Mouse (Mus musculus) spleen, adult 2 months (tissue): ENCODE measurements around the gene Fbxo42. TPM values are rescaled to one million over a fixed set of nuclear protein-coding genes. Genes with fewer than 3 reads are reported as not detected.

ENCODE experiments used
- DNase-seq, 2 experiments: peaks; one replicate each; pipeline versions ENCODE4 v3.0.0 to v3.0.0-alpha.2; 2012 to 2021; ENCODE audit warnings: low spot score in 2 of 2, low read depth in 1 of 2
- H3K27ac ChIP-seq: fragments of 200-500 bp; 2 replicates; pipeline ENCODE4 v1.5.1; 2012; ENCODE audit warnings: low read length, inconsistent platforms; ENCODE audit not compliant: insufficient read depth
- H3K27me3 ChIP-seq: fragments of 200-500 bp; 2 replicates; pipeline ENCODE4 v1.6.1; 2012; ENCODE audit warnings: mild to moderate bottlenecking, moderate library complexity, low read length, inconsistent platforms; ENCODE audit not compliant: control insufficient read depth, insufficient read depth
- H3K36me3 ChIP-seq: fragments of 200-500 bp; 2 replicates; pipeline ENCODE4 v1.6.1; 2012; ENCODE audit warnings: mild to moderate bottlenecking, low read length, inconsistent platforms; ENCODE audit not compliant: control insufficient read depth, insufficient read depth
- H3K4me1 ChIP-seq: fragments of 200-500 bp; 2 replicates; pipeline ENCODE4 v1.6.1; 2011; ENCODE audit warnings: inconsistent platforms; ENCODE audit not compliant: control insufficient read depth, insufficient read depth, insufficient read length
- H3K4me3 ChIP-seq: fragments of 200-500 bp; 2 replicates; pipeline ENCODE4 v1.5.1; 2011; ENCODE audit warnings: mild to moderate bottlenecking, inconsistent platforms; ENCODE audit not compliant: insufficient read depth, insufficient read length; ENCODE audit errors: extremely low read depth
- CTCF ChIP-seq: fragments of 200-500 bp; IDR thresholded peaks from 2 replicates; pipeline ENCODE4 v1.5.1; 2011; ENCODE audit warnings: mild to moderate bottlenecking, inconsistent platforms; ENCODE audit not compliant: insufficient read depth, insufficient read length, insufficient replicate concordance; ENCODE audit errors: extremely low read depth
- POLR2A ChIP-seq: fragments of 200-500 bp; IDR thresholded peaks from 2 replicates; pipeline ENCODE4 v1.6.1; 2011; ENCODE audit warnings: low read depth, low read length, inconsistent platforms
- WGBS: fragments of 180-500 bp; shearing (Covaris S2); methylation state at CpG from one replicate; pipeline ENCODE4 v1.1.7; 2018; 5-methylcytosine and 5-hydroxymethylcytosine counted together
- polyA plus RNA-seq: library from polyadenylated mRNA; depleted of rRNA; stranded (reverse); fragments of >200 nt; gene quantifications from 2 replicates; pipeline ENCODE4 v1.2.3, GENCODE M21; 2012

Gene Fbxo42
- polyA plus RNA-seq, 1 experiment, result 13.7 TPM

- no peak overlapping the region for H3K4me3 ChIP-seq
- H3K4me1 ChIP-seq, result peaks cover 13% of the 10 kb centered on the region
- DNase-seq, result no peak
- WGBS, result 42% methylated on average over 10 of the region's 11 CpGs
- H3K27me3 ChIP-seq, result peaks cover 29% of the 10 kb centered on the region
- no peaks in the 10 kb centered on the region for H3K36me3 ChIP-seq
- H3K27ac ChIP-seq, result no peak overlapping the region
- TF ChIP-seq POLR2A, result no peak
- TF ChIP-seq CTCF, result no peak
These were observed 95.0 kb downstream of the Fbxo42 start for GRCm38 (mm10) chr4:141242651-141243241.

GRCm38 (mm10) chr4:141243636-141244035 lies 95.9 kb downstream of the Fbxo42 start:
- Histone ChIP-seq H3K4me1 (peaks cover 15% of the 10 kb centered on the region), H3K4me3 (no peak overlapping the region), H3K27me3 (peaks cover 34% of the 10 kb centered on the region), H3K27ac (no peak overlapping the region), H3K36me3 (no peaks in the 10 kb centered on the region)
- WGBS, result 73% methylated on average over 5 of the region's 5 CpGs
- no peak for TF ChIP-seq CTCF
- no peak for TF ChIP-seq POLR2A
- no peak for DNase-seq

GRCm38 (mm10) chr4:141244401-141244800 lies 96.7 kb downstream of the Fbxo42 start:
- Histone ChIP-seq H3K36me3 (no peaks in the 10 kb centered on the region), H3K27me3 (peaks cover 34% of the 10 kb centered on the region), H3K4me3 (no peak overlapping the region), H3K27ac (no peak overlapping the region), H3K4me1 (peaks cover 11% of the 10 kb centered on the region)
- TF ChIP-seq POLR2A (no peak), CTCF (no peak)
- no peak for DNase-seq
- WGBS, result 71% methylated on average over 5 of the region's 5 CpGs

GRCm38 (mm10) chr4:141244931-141245425 lies 97.3 kb downstream of the Fbxo42 start:
- no peak overlapping the region for H3K27ac ChIP-seq
- no peak for DNase-seq
- no peak for TF ChIP-seq CTCF
- TF ChIP-seq POLR2A, result no peak
- 52% methylated on average over 9 of the region's 9 CpGs for whole genome bisulfite sequencing
- H3K27me3 ChIP-seq, result peaks cover 31% of the 10 kb centered on the region
- no peak overlapping the region for H3K4me3 ChIP-seq
- H3K36me3 ChIP-seq, result no peaks in the 10 kb centered on the region
- peaks cover 5% of the 10 kb centered on the region for H3K4me1 ChIP-seq

GRCm38 (mm10) chr4:141246089-141246997 lies 98.6 kb downstream of the Fbxo42 start:
- no peak overlapping the region for H3K4me3 ChIP-seq
- TF ChIP-seq POLR2A, result no peak
- no peak for TF ChIP-seq CTCF
- no peak overlapping the region for H3K27ac ChIP-seq
- peaks cover 2% of the 10 kb centered on the region; the same call in 1 of the 2 replicates for H3K4me1 ChIP-seq
- DNase-seq, result no peak
- peaks cover 22% of the 10 kb centered on the region for H3K27me3 ChIP-seq
- no peaks in the 10 kb centered on the region for H3K36me3 ChIP-seq
- 39% methylated on average over 24 of the region's 24 CpGs for WGBS

- Histone ChIP-seq H3K36me3 (no peaks in the 10 kb centered on the region), H3K27me3 (peaks cover 22% of the 10 kb centered on the region), H3K4me3 (no peak overlapping the region), H3K27ac (no peak overlapping the region), H3K4me1 (peaks cover 2% of the 10 kb centered on the region; the same call in 1 of the 2 replicates)
- no peak for DNase-seq
- TF ChIP-seq CTCF, result no peak
- no peak for TF ChIP-seq POLR2A
- 10% methylated on average over 17 of the region's 17 CpGs for WGBS
These were observed 99.3 kb downstream of the Fbxo42 start for GRCm38 (mm10) chr4:141246998-141247350.
